Mouse (Mus musculus): Measurements from ENCODE around the gene R3hdml. TPM values are rescaled to one million over a fixed set of nuclear protein-coding genes. Genes with fewer than 3 reads are reported as not detected.

The R3hdml gene
- polyA plus RNA-seq, 1 experiment, result 44.0 TPM

DNA sequence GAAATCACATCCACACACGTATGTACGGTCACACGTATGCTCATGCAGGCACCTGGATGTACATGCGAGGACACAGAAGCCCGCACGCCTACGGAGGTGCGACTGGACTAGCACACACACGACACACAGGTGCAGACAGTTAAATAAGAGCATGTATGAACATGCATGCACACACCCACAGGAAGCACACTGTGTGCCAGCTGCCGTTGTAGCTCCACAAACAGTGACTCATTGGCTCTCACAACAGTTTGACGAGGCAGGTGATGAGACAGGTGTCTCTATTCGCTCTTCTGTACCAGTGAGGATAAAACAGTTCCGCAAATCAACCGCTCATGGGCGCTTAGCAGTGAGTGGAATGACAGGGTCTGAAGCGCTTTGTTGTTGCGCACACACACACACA is 1.5 kb upstream of the R3hdml start:
- TF ChIP-seq MYOG (IDR thresholded peaks at IDR 0.05; ENCODE audit: control insufficient read depth in 1 of 3, insufficient read depth in 1 of 3, insufficient read length in 2 of 3, low read depth in 2 of 3) (peak in 2 of 3 experiments; percentile 38 to 79), MYOD1 (IDR thresholded peaks at IDR 0.05; ENCODE audit: control insufficient read depth in 1 of 3, insufficient read length in 2 of 3, low read depth in 2 of 3) (peak in 2 of 3 experiments; percentile 73 to 95), TCF12 (IDR thresholded peaks at IDR 0.05; ENCODE audit: insufficient read depth, poor library complexity, severe bottlenecking) (no peak), TCF3 (IDR thresholded peaks at IDR 0.05; ENCODE audit: insufficient read length, low read depth) (peak; percentile 47), MAX (IDR thresholded peaks at IDR 0.05; ENCODE audit: low read depth) (no peak), CEBPB (IDR thresholded peaks at IDR 0.05; ENCODE audit: insufficient read depth, poor library complexity, severe bottlenecking) (no peak), E2F4 (IDR thresholded peaks at IDR 0.05; ENCODE audit: insufficient read depth) (no peak), REST (IDR thresholded peaks at IDR 0.05; ENCODE audit: insufficient read depth, insufficient read length) (no peak), POLR2AphosphoS2 (IDR thresholded peaks at IDR 0.05; ENCODE audit: insufficient read length, low read depth) (no peak)
- Histone ChIP-seq H3K4me2 (ENCODE audit: low read depth) (no peak overlapping the region), H3K27me3 (ENCODE audit: control insufficient read depth, insufficient read depth, insufficient read length) (peaks cover 19% of the 10 kb centered on the region), H3K4me3 (no peak overlapping the region), H3K79me2 (ENCODE audit: control insufficient read depth, insufficient read depth) (no peaks in the 10 kb centered on the region), H3ac (ENCODE audit: control insufficient read depth, insufficient read length) (no peak overlapping the region), H3K36me3 (ENCODE audit: control insufficient read depth, insufficient read depth) (no peaks in the 10 kb centered on the region)

DNA sequence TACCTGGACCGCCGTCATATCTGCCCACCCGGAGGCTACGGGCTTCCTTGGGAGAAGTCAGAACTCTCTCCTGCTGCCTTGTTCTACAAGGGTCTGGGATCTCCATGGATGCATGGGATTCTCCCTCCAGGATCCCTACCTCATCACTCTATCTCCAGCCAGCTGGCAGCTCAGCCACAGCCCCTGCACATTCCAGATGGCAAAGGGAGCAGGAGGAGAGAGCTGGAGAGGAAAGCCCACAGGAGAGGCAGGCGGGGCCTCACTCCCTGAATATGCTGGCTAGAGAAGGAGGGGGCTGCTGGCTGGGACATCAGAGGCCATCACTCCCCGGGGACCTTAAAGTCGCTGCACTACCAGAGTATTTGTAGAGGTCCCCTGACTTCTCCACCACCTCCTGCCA is 767 bp upstream of the R3hdml start:
- Histone ChIP-seq H3K4me3 (peak overlapping the region; percentile 7), H3K27me3 (ENCODE audit: control insufficient read depth, insufficient read depth, insufficient read length) (peaks cover 26% of the 10 kb centered on the region), H3ac (ENCODE audit: control insufficient read depth, insufficient read length) (no peak overlapping the region), H3K79me2 (ENCODE audit: control insufficient read depth, insufficient read depth) (no peaks in the 10 kb centered on the region), H3K36me3 (ENCODE audit: control insufficient read depth, insufficient read depth) (no peaks in the 10 kb centered on the region), H3K4me2 (ENCODE audit: low read depth) (no peak overlapping the region)
- TF ChIP-seq TCF12 (IDR thresholded peaks at IDR 0.05; ENCODE audit: insufficient read depth, poor library complexity, severe bottlenecking), result no peak
- no peak for TF ChIP-seq MAX (IDR thresholded peaks at IDR 0.05; ENCODE audit: low read depth)
- TF ChIP-seq SRF (IDR thresholded peaks at IDR 0.05; ENCODE audit: control insufficient read depth, insufficient read length, low read depth), result no peak
- peak in 1 of 3 experiments; percentile 18 for TF ChIP-seq MYOD1 (IDR thresholded peaks at IDR 0.05; ENCODE audit: control insufficient read depth in 1 of 3, insufficient read length in 2 of 3, low read depth in 2 of 3)
- no peak for TF ChIP-seq TCF3 (IDR thresholded peaks at IDR 0.05; ENCODE audit: insufficient read length, low read depth)
- TF ChIP-seq MYOG (IDR thresholded peaks at IDR 0.05; ENCODE audit: control insufficient read depth in 1 of 3, insufficient read depth in 1 of 3, insufficient read length in 2 of 3, low read depth in 2 of 3), result peak in 1 of 3 experiments; percentile 45

DNA sequence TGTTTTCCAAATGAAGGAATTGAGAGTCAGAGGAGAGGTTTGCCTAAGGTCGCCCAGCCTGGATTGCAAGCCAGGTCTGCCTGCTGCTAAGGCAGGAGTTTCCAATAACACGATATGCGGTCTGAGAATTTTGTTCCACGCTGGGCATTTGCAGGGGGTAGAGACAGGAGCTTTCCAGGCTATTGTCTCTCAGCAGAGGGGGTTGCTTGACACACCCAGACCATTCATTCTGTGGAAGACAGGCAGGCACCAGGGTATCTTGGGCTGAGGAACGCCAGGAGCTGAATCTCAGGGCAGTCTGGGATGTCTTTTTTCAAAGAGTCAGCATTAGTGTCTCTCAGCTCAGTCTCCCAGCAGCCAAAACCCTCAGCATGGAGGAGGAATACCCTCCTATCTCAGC is 913 bp downstream of the R3hdml start:
- TF ChIP-seq CEBPB (IDR thresholded peaks at IDR 0.05; ENCODE audit: insufficient read depth, poor library complexity, severe bottlenecking), result no peak
- no peak for TF ChIP-seq E2F4 (IDR thresholded peaks at IDR 0.05; ENCODE audit: insufficient read depth)
- TF ChIP-seq POLR2A (IDR thresholded peaks at IDR 0.05; ENCODE audit: insufficient read length, low read depth), result no peak
- TF ChIP-seq MYOG (IDR thresholded peaks at IDR 0.05; ENCODE audit: control insufficient read depth in 1 of 3, insufficient read depth in 1 of 3, insufficient read length in 2 of 3, low read depth in 2 of 3), result no peak
- TF ChIP-seq TCF12 (IDR thresholded peaks at IDR 0.05; ENCODE audit: insufficient read depth, poor library complexity, severe bottlenecking), result no peak
- no peak for TF ChIP-seq MYOD1 (IDR thresholded peaks at IDR 0.05; ENCODE audit: control insufficient read depth in 1 of 3, insufficient read length in 2 of 3, low read depth in 2 of 3)
- no peak for TF ChIP-seq MAX (IDR thresholded peaks at IDR 0.05; ENCODE audit: low read depth)
- no peak for TF ChIP-seq POLR2AphosphoS2 (IDR thresholded peaks at IDR 0.05; ENCODE audit: insufficient read length, low read depth)
- no peak for TF ChIP-seq USF1 (IDR thresholded peaks at IDR 0.05; ENCODE audit: low read depth)
- no peak for TF ChIP-seq SRF (IDR thresholded peaks at IDR 0.05; ENCODE audit: control insufficient read depth, insufficient read length, low read depth)
- TF ChIP-seq TCF3 (IDR thresholded peaks at IDR 0.05; ENCODE audit: insufficient read length, low read depth), result no peak
- no peak for TF ChIP-seq REST (IDR thresholded peaks at IDR 0.05; ENCODE audit: insufficient read depth, insufficient read length)

DNA sequence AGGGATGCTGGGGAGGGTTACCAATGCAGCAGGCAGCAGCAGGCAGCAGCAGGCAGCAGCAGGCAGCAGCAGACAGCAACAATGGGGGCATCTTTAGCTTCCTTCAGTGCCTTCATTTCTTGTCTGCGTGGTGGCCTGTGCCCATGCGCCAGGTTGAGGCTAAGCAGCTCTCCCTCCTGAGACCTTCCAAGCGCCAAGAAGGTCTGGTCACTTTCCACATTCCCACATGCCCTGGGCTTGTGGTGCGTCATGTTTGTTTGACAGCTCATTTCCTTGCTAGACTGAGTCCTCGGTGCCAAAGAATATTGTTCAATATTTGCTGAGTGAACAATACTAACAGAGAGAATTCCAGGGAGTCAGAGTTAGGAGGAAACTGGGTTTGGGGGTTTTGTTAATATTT is 1.9 kb downstream of the R3hdml start:
- peaks cover 31% of the 10 kb centered on the region for H3K27me3 ChIP-seq (ENCODE audit: control insufficient read depth, insufficient read depth, insufficient read length)

More for the DNA sequence above, 913 bp downstream of the R3hdml start:
- H3K79me2 ChIP-seq (ENCODE audit: control insufficient read depth, insufficient read depth), result no peaks in the 10 kb centered on the region
- H3ac ChIP-seq (ENCODE audit: control insufficient read depth, insufficient read length), result no peak overlapping the region
- no peaks in the 10 kb centered on the region for H3K36me3 ChIP-seq (ENCODE audit: control insufficient read depth, insufficient read depth)
- H3K4me2 ChIP-seq (ENCODE audit: low read depth), result no peak overlapping the region
- peaks cover 27% of the 10 kb centered on the region for H3K27me3 ChIP-seq (ENCODE audit: control insufficient read depth, insufficient read depth, insufficient read length)
- H3K4me3 ChIP-seq, result peak overlapping the region; percentile 7

GRCm38 (mm10) chr2:163494456-163494855 is 2.3 kb downstream of the R3hdml start:
- TF ChIP-seq REST (IDR thresholded peaks at IDR 0.05; ENCODE audit: insufficient read depth, insufficient read length), result no peak
- TF ChIP-seq USF1 (IDR thresholded peaks at IDR 0.05; ENCODE audit: low read depth), result no peak
- no peak for TF ChIP-seq MAX (IDR thresholded peaks at IDR 0.05; ENCODE audit: low read depth)
- no peak for TF ChIP-seq TCF3 (IDR thresholded peaks at IDR 0.05; ENCODE audit: insufficient read length, low read depth)
- TF ChIP-seq POLR2AphosphoS2 (IDR thresholded peaks at IDR 0.05; ENCODE audit: insufficient read length, low read depth), result no peak
- TF ChIP-seq TCF12 (IDR thresholded peaks at IDR 0.05; ENCODE audit: insufficient read depth, poor library complexity, severe bottlenecking), result no peak
- no peak for TF ChIP-seq SRF (IDR thresholded peaks at IDR 0.05; ENCODE audit: control insufficient read depth, insufficient read length, low read depth)
- no peak for TF ChIP-seq MYOD1 (IDR thresholded peaks at IDR 0.05; ENCODE audit: control insufficient read depth in 1 of 3, insufficient read length in 2 of 3, low read depth in 2 of 3)
- no peak for TF ChIP-seq CEBPB (IDR thresholded peaks at IDR 0.05; ENCODE audit: insufficient read depth, poor library complexity, severe bottlenecking)
- Histone ChIP-seq H3K27me3 (ENCODE audit: control insufficient read depth, insufficient read depth, insufficient read length) (peaks cover 31% of the 10 kb centered on the region), H3ac (ENCODE audit: control insufficient read depth, insufficient read length) (no peak overlapping the region), H3K36me3 (ENCODE audit: control insufficient read depth, insufficient read depth) (no peaks in the 10 kb centered on the region), H3K4me2 (ENCODE audit: low read depth) (no peak overlapping the region), H3K79me2 (ENCODE audit: control insufficient read depth, insufficient read depth) (no peaks in the 10 kb centered on the region), H3K4me3 (no peak overlapping the region)

More for the DNA sequence above, 1.9 kb downstream of the R3hdml start:
- H3K79me2 ChIP-seq (ENCODE audit: control insufficient read depth, insufficient read depth), result no peaks in the 10 kb centered on the region
- H3K36me3 ChIP-seq (ENCODE audit: control insufficient read depth, insufficient read depth), result no peaks in the 10 kb centered on the region
- H3K4me3 ChIP-seq, result no peak overlapping the region
- H3K4me2 ChIP-seq (ENCODE audit: low read depth), result peak overlapping the region; percentile 12
- TF ChIP-seq POLR2AphosphoS2 (IDR thresholded peaks at IDR 0.05; ENCODE audit: insufficient read length, low read depth), result no peak
- no peak for TF ChIP-seq MYOD1 (IDR thresholded peaks at IDR 0.05; ENCODE audit: control insufficient read depth in 1 of 3, insufficient read length in 2 of 3, low read depth in 2 of 3)
- no peak for TF ChIP-seq SRF (IDR thresholded peaks at IDR 0.05; ENCODE audit: control insufficient read depth, insufficient read length, low read depth)
- TF ChIP-seq MYOG (IDR thresholded peaks at IDR 0.05; ENCODE audit: control insufficient read depth in 1 of 3, insufficient read depth in 1 of 3, insufficient read length in 2 of 3, low read depth in 2 of 3), result no peak
- TF ChIP-seq POLR2A (IDR thresholded peaks at IDR 0.05; ENCODE audit: insufficient read length, low read depth), result no peak
- no peak for TF ChIP-seq REST (IDR thresholded peaks at IDR 0.05; ENCODE audit: insufficient read depth, insufficient read length)
- no peak overlapping the region for H3ac ChIP-seq (ENCODE audit: control insufficient read depth, insufficient read length)

Data from myocyte (in vitro differentiated cells).